Mouse (Mus musculus) heart, embryonic 14.5 days (tissue): Measurements from ENCODE around the gene Arhgap44. TPM values are rescaled to one million over a fixed set of nuclear protein-coding genes. Genes with fewer than 3 reads are reported as not detected.

ENCODE experiments used
- ATAC-seq: fragments of 200-750 bp; cut with Nextera tagmentation; 2 replicates; pipeline ENCODE4 v1.8.0; 2017; ENCODE audit warnings: low read depth, moderate TSS enrichment; ENCODE audit not compliant: insufficient number of reproducible peaks, insufficient read depth, low FRiP score
- H3K27ac ChIP-seq, 2 experiments: fragments of 200-500 bp in 1 of 2; fragments of 300-500 bp in 1 of 2; sonication (generic) in 1 of 2; replicated peaks in 1 of 2; 2 replicates each; pipeline ENCODE4 v1.5.1; 2012 to 2014; ENCODE audit warnings: low read depth in 2 of 2, low read length in 2 of 2, control low read depth in 1 of 2, mild to moderate bottlenecking in 1 of 2, mixed read lengths in 1 of 2; ENCODE audit not compliant: control insufficient read depth in 1 of 2, insufficient read depth in 1 of 2
- H3K27me3 ChIP-seq: fragments of 300-500 bp; sonication (generic); 2 replicates; pipeline ENCODE4 v1.6.1; 2014; ENCODE audit warnings: mild to moderate bottlenecking, low read length, control low read depth; ENCODE audit not compliant: control insufficient read depth, insufficient read depth
- H3K36me3 ChIP-seq: fragments of 300-500 bp; sonication (generic); 2 replicates; pipeline ENCODE4 v1.6.1; 2014; ENCODE audit warnings: mild to moderate bottlenecking, control low read depth, low read length, mixed read lengths; ENCODE audit not compliant: control insufficient read depth, insufficient read depth
- H3K4me1 ChIP-seq, 2 experiments: fragments of 200-500 bp in 1 of 2; fragments of 300-500 bp in 1 of 2; sonication (generic) in 1 of 2; 2 replicates each; pipeline ENCODE4 v1.6.1; 2012 to 2014; ENCODE audit warnings: low read length in 2 of 2, control low read depth in 1 of 2, mixed read lengths in 1 of 2; ENCODE audit not compliant: control insufficient read depth in 2 of 2, insufficient read depth in 2 of 2
- H3K4me2 ChIP-seq: fragments of 300-500 bp; sonication (generic); 2 replicates; pipeline ENCODE4 v1.6.1; 2014; ENCODE audit warnings: mild to moderate bottlenecking, low read length
- H3K4me3 ChIP-seq, 2 experiments: fragments of 200-500 bp in 1 of 2; fragments of 300-500 bp in 1 of 2; sonication (generic) in 1 of 2; 2 replicates each; pipeline ENCODE4 v1.5.1; 2012 to 2014; ENCODE audit warnings: low read length in 2 of 2, mild to moderate bottlenecking in 2 of 2, control low read depth in 1 of 2, low read depth in 1 of 2, moderate library complexity in 1 of 2; ENCODE audit not compliant: control insufficient read depth in 1 of 2, insufficient read depth in 1 of 2
- H3K9ac ChIP-seq: fragments of 300-500 bp; sonication (generic); 2 replicates; pipeline ENCODE4 v1.6.1; 2014; ENCODE audit warnings: mild to moderate bottlenecking, low read length
- H3K9me3 ChIP-seq: fragments of 300-500 bp; sonication (generic); 2 replicates; pipeline ENCODE4 v1.6.1; 2016; ENCODE audit warnings: low read length, control low read depth; ENCODE audit not compliant: control insufficient read depth
- WGBS: fragments of 180-500 bp; shearing (Covaris S2); extraction: QIAGEN DNeasy Blood & Tissue Kit; methylation state at CpG from one replicate; pipeline ENCODE4 v1.1.7; 2014; 5-methylcytosine and 5-hydroxymethylcytosine counted together
- polyA plus RNA-seq: library from polyadenylated mRNA; unstranded; fragments of >200 nt; fragmentation: Nextera tagmentation; extraction: Ambion mirVana; gene quantifications from 2 replicates; pipeline ENCODE4 v1.2.1, GENCODE M21; 2014

Arhgap44 gene
- polyA plus RNA-seq, 1 experiment from 2014 or later = 14.0 TPM

- no peak for ATAC-seq
- 50% methylated on average over 2 of the region's 2 CpGs for WGBS
- Histone ChIP-seq H3K27me3 (no peaks in the 10 kb centered on the region), H3K9ac (no peak overlapping the region), H3K4me2 (no peak overlapping the region), H3K27ac (no peak overlapping the region), H3K4me3 (no peak overlapping the region), H3K9me3 (no peaks in the 10 kb centered on the region), H3K36me3 (peaks cover 12% of the 10 kb centered on the region; the same call in 1 of the 2 replicates), H3K4me1 (no peaks in the 10 kb centered on the region)
Measured at GRCm38 (mm10) chr11:65038996-65039395, 123.8 kb downstream of the Arhgap44 start.

DNA sequence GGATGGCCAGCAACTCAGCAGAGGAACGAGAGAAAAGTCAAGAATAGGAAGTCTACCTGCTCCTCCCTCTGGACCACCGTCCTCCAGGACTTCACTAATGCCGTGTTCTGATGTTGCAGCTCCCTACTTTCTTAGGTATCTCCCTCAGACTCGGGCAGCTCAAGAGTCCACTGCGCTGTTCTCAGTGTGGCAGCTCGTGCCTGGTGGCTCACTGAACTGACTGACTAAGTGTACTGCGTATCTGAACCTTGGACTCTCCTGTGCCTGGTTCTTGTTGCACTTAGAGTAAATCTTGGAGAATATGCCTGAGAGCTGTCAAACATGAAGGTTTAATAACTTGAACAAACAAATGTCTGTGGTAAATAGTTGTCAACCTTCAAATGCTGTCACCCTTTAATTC lies 130.5 kb downstream of the Arhgap44 start:
- Histone ChIP-seq H3K27me3 (no peaks in the 10 kb centered on the region), H3K4me1 (peaks cover 0 to 6% of the 10 kb centered on the region in 2 experiments; a peak in 1 of 4 replicates), H3K9me3 (no peaks in the 10 kb centered on the region), H3K4me2 (no peak overlapping the region), H3K27ac (no peak overlapping the region), H3K36me3 (peaks cover 31% of the 10 kb centered on the region), H3K4me3 (no peak overlapping the region), H3K9ac (no peak overlapping the region)
- WGBS = 86% methylated on average over 7 of the region's 7 CpGs
- ATAC-seq = no peak

GRCm38 (mm10) chr11:65030201-65030600 lies 132.6 kb downstream of the Arhgap44 start:
- Histone ChIP-seq H3K4me1 (peaks cover 0 to 6% of the 10 kb centered on the region in 2 experiments; a peak in 2 of 4 replicates), H3K4me2 (no peak overlapping the region), H3K36me3 (peaks cover 31% of the 10 kb centered on the region), H3K27ac (no peak overlapping the region), H3K9ac (no peak overlapping the region), H3K9me3 (no peaks in the 10 kb centered on the region), H3K27me3 (no peaks in the 10 kb centered on the region), H3K4me3 (no peak overlapping the region)
- WGBS = 90% methylated on average over 1 of the region's 1 CpGs
- no peak for ATAC-seq

- no peak overlapping the region for H3K9ac ChIP-seq
- no peaks in the 10 kb centered on the region for H3K9me3 ChIP-seq
- H3K27ac ChIP-seq = no peak overlapping the region
- no peak overlapping the region for H3K4me2 ChIP-seq
- peaks cover 0 to 6% of the 10 kb centered on the region in 2 experiments; a peak in 2 of 4 replicates for H3K4me1 ChIP-seq
- ATAC-seq = no peak
- 82% methylated on average over 5 of the region's 5 CpGs for WGBS
- no peaks in the 10 kb centered on the region for H3K27me3 ChIP-seq
- H3K4me3 ChIP-seq = no peak overlapping the region
- peaks cover 33% of the 10 kb centered on the region for H3K36me3 ChIP-seq
Measured at GRCm38 (mm10) chr11:65028049-65028448, 134.7 kb downstream of the Arhgap44 start.

GRCm38 (mm10) chr11:65022771-65023170 lies 140.0 kb downstream of the Arhgap44 start:
- H3K27me3 ChIP-seq = no peaks in the 10 kb centered on the region
- H3K9ac ChIP-seq = no peak overlapping the region
- H3K27ac ChIP-seq = no peak overlapping the region
- no peak for ATAC-seq
- no peaks in the 10 kb centered on the region; a peak in 1 of 4 replicates for H3K4me1 ChIP-seq
- H3K4me2 ChIP-seq = no peak overlapping the region
- no peaks in the 10 kb centered on the region for H3K9me3 ChIP-seq
- H3K4me3 ChIP-seq = no peak overlapping the region
- peaks cover 51% of the 10 kb centered on the region for H3K36me3 ChIP-seq
- WGBS = 89% methylated on average over 11 of the region's 11 CpGs

DNA sequence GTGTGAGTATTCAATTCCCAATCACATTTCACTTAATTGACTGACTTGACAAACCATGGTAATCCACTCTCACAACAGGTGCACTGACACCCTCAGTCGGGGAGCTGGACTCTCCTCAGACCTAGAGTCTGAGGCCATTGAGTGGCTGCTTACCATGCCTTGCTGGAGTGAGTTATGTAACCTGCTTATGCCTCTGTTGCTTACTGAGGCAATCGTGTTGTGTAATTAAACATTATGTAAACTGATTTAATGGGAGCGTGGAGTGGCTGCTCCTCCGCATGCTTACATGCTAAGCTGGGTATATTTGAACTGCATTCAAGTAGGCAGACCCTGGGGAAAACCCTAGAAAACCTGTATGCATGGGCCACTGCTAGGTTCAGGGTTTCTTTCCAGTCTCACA lies 142.0 kb downstream of the Arhgap44 start:
- H3K9me3 ChIP-seq = no peaks in the 10 kb centered on the region
- H3K4me2 ChIP-seq = no peak overlapping the region
- peaks cover 53% of the 10 kb centered on the region for H3K36me3 ChIP-seq
- H3K27me3 ChIP-seq = no peaks in the 10 kb centered on the region
- 90% methylated on average over 4 of the region's 4 CpGs for WGBS
- H3K4me3 ChIP-seq = no peak overlapping the region
- ATAC-seq = no peak
- H3K9ac ChIP-seq = no peak overlapping the region
- no peaks in the 10 kb centered on the region for H3K4me1 ChIP-seq
- H3K27ac ChIP-seq = no peak overlapping the region

DNA sequence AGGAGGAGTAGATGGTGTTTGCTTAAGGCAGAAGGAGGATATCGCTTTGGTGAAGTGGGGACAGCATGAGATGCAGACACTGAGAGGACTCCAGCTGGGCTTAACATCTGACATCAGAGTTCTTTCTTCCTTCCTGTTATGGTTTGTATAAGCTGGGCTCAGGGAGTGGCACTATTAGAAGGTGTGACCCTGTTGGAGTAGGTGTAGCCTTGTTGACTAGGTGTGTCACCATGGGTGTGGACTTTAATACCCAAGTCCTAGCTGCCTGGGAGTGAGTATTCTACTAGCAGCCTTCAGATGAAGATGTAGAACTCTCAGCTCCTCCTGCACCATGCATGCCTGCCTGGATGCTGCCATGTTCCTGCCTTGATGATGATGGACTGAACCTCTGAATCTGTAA lies 146.0 kb downstream of the Arhgap44 start:
- no peak overlapping the region for H3K4me2 ChIP-seq
- H3K9ac ChIP-seq = no peak overlapping the region
- ATAC-seq = no peak
- peaks cover 31% of the 10 kb centered on the region for H3K36me3 ChIP-seq
- H3K4me3 ChIP-seq = no peak overlapping the region
- H3K9me3 ChIP-seq = no peaks in the 10 kb centered on the region
- no peaks in the 10 kb centered on the region for H3K4me1 ChIP-seq
- no peak overlapping the region for H3K27ac ChIP-seq
- 86% methylated on average over 1 of the region's 1 CpGs for WGBS
- H3K27me3 ChIP-seq = no peaks in the 10 kb centered on the region

- 79% methylated on average over 6 of the region's 6 CpGs for WGBS
Measured at GRCm38 (mm10) chr11:65013906-65014305, 148.9 kb downstream of the Arhgap44 start.

More at GRCm38 (mm10) chr11:65013906-65014305, 148.9 kb downstream of the Arhgap44 start:
- H3K27me3 ChIP-seq = no peaks in the 10 kb centered on the region
- no peak overlapping the region for H3K27ac ChIP-seq
- ATAC-seq = no peak
- H3K4me1 ChIP-seq = no peaks in the 10 kb centered on the region
- no peak overlapping the region for H3K4me2 ChIP-seq
- H3K9me3 ChIP-seq = no peaks in the 10 kb centered on the region
- no peak overlapping the region for H3K9ac ChIP-seq
- peaks cover 15% of the 10 kb centered on the region; the same call in 1 of the 2 replicates for H3K36me3 ChIP-seq
- no peak overlapping the region for H3K4me3 ChIP-seq
